Mouse (Mus musculus) embryo, embryonic 11 days (tissue): ENCODE measurements around the gene C87436.

Experiments used
- DNase-seq: peaks from one replicate; pipeline ENCODE4 v3.0.0-alpha.2; 2015

C87436 gene

GRCm38 (mm10) chr6:86513296-86513695 is 75.1 kb downstream of the C87436 start:
- DNase-seq = no peak

DNA sequence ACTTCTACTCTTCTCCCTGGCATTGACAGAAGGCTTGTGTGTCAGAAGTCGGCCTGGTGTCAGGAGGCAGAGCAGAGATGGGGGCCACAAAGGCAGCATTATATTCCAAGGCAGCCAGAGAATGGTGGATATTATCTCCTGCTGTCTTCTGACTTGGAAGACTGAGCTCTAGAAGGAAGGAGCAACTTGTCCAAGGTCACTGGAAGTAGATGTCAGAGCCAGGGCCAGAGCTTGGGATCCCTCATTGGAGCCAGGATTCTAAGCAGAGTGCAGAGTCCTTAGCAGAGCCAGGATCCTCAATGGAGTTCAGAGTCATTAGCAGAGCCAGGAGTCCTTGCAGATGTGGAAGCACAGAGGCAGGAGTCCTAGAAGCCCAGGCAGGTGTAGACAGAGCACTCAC is 77.8 kb downstream of the C87436 start:
- DNase-seq = no peak

DNA sequence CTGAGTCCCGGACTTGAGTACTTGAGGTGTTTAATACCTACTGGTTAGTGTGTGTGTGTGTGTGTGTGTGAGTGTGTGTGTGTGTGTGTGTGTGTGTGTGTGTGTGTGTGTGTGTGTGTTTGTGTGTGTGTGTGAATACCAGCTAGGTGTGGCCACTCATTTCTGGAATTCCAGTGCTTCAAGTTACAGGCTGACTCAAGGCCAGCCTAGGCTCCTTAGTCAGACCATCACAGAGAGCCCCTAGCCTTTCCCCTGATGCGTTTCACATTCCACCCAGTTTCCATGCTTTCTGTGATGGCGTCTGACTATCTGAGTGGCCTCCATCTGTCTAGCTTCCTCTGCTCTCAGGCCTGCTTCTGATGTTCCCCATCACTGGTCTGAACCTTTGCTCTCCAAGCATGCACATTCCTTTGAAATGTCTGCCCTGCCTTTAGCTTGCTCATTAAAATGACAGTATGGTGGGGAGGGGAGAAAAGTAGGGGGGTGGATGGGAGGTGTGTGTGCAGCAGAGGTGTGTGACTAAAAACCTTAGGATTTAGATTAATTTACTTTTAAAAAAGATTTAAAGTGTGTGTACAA is 81.7 kb downstream of the C87436 start:
- DNase-seq = no peak

DNA sequence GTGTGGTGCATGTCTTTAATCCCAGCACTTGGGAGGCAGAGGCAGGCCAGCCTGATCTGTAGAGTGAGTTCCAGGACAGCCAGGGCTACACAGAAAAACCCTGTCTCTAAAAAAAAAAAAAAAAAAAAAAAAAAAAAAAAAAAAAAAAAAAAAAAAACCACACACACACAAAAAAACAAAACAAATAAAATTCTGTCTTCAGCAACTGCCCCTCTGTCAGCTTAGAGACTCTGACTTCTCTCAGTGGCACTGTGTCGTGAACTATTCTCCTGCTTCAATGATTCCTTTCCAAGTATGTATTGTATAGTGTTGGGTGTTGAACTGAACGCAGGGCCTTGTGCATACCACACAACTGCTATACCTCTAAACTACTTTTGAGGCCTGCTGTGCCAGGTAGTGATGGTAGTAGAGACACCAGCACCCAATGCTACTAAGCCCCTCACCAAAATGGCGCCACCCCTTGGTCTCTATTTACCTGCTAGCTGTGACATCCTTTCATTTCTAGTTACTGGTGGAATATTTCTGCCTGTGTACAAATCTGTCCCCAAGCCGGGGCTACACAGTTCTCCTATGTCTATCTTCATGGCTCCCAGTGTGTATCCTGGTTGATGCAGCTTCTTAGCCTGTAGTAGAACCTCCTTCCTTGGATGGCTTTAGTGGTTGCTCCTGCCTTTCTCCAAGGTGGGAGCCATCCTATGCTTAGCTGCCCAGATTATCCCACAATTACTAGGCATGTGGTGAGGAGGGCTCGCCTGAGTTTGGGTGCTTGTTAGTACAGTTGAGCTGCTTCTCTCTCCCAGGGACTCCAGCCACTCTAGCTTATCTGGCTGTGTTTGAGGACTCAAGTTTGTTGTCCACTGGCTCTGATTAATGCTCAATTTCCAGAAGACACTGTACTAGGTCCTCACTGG is 84.1 kb downstream of the C87436 start:
- DNase-seq = peak; percentile 14
